ENCODE assay signal across 8 mouse cellular contexts in genomic region chr8:72590198-72590597, GRCm38 (mm10). TPM values are rescaled to one million over a fixed set of nuclear protein-coding genes. Genes with fewer than 3 reads are reported as not detected.
DNase-seq lines count a peak whose midpoint lies in the region; ATAC-seq and TF ChIP-seq lines count a peak whose summit lies in the region.

No protein-coding gene starts in this region.

- WGBS in liver, postnatal 0 days (ENCODE audit: insufficient replicate concordance): 42% methylated on average over 2 of the region's 2 CpGs

- no peak for ATAC-seq in liver, postnatal 0 days

- no peaks in the 10 kb centered on the region for H3K4me1 ChIP-seq in liver, postnatal 0 days (ENCODE audit: insufficient read depth)

- peak; percentile 57 for DNase-seq in adrenal gland, postnatal 10 days
- DNase-seq in adrenal gland, adult 18-20 months (ENCODE audit: low spot score in 2 of 2): no peak
- peak; percentile 63 for DNase-seq in layer of hippocampus, adult 11-12 months (ENCODE audit: low spot score)
- no peak for DNase-seq in layer of hippocampus, adult 9-11 months
- DNase-seq in R1 (ENCODE audit: low read depth, low spot score): peak; percentile 50
- DNase-seq in liver, postnatal 0 days: peak; percentile 57
- DNase-seq in urinary bladder, postnatal 10 days (ENCODE audit: low spot score): no peak
- no peak for DNase-seq in cerebellum, adult 11-12 months

- no peak overlapping the region for H3K9ac ChIP-seq in liver, postnatal 0 days (replicated peaks)

- no peak for TF ChIP-seq EP300 in liver, postnatal 0 days (IDR thresholded peaks at IDR 0.05; ENCODE audit: low read depth)

- no peaks in the 10 kb centered on the region for H3K9me3 ChIP-seq in liver, postnatal 0 days (ENCODE audit: low read length)

- H3K27ac ChIP-seq in liver, postnatal 0 days (ENCODE audit: low read depth): no peak overlapping the region

- no peaks in the 10 kb centered on the region for H3K36me3 ChIP-seq in liver, postnatal 0 days (replicated peaks; ENCODE audit: insufficient read depth, low read length)

- TF ChIP-seq CTCF in liver, postnatal 0 days (IDR thresholded peaks at IDR 0.05; ENCODE audit: low read depth): peak; percentile 71

- H3K4me3 ChIP-seq in liver, postnatal 0 days (ENCODE audit: low read depth, low read length): no peak overlapping the region

- no peaks in the 10 kb centered on the region for H3K27me3 ChIP-seq in liver, postnatal 0 days (ENCODE audit: insufficient read depth, low read length)

- no peak overlapping the region for H3K4me2 ChIP-seq in liver, postnatal 0 days (ENCODE audit: low read depth, low read length)

RNA-seq across cellular contexts. Expression of gene Tmem38a, which starts 18.3 kb away (rescaled TPM):
- total RNA-seq in adrenal gland, postnatal 10 days (2021): 10 to 100 TPM; 25.7 to 71.4 TPM
- 1 to 10 TPM; 7.6 to 7.8 TPM for total RNA-seq in adrenal gland, adult 18-20 months (2021)
- 2.3 and 5.8 TPM in 2 replicates for polyA plus RNA-seq in liver, postnatal 0 days (2015; fragmentation: Nextera tagmentation; extraction: Ambion mirVana)

RNA-seq across cellular contexts. Expression of gene Smim7, which starts 19.3 kb away (rescaled TPM):
- 10 to 100 TPM; 95.5 to 97.2 TPM for total RNA-seq in adrenal gland, postnatal 10 days (2021)
- total RNA-seq in adrenal gland, adult 18-20 months (2021): 100 to 1,000 TPM; 101 to 120 TPM
- 56.1 and 59.3 TPM in 2 replicates for polyA plus RNA-seq in liver, postnatal 0 days (2015; fragmentation: Nextera tagmentation; extraction: Ambion mirVana)

RNA-seq across cellular contexts. Expression of gene Med26, which starts 42.1 kb away (rescaled TPM):
- total RNA-seq in adrenal gland, postnatal 10 days (2021): 10 to 100 TPM; 10.1 to 10.2 TPM
- 10 to 100 TPM in 1 of 2 experiments, 1 to 10 TPM in 1; 9.2 to 10.3 TPM for total RNA-seq in adrenal gland, adult 18-20 months (2021)
- 4.9 TPM in 2 replicates for polyA plus RNA-seq in liver, postnatal 0 days (2015; fragmentation: Nextera tagmentation; extraction: Ambion mirVana)

RNA-seq across cellular contexts. Expression of gene Nwd1, which starts 56.3 kb away (rescaled TPM):
- under 1 TPM; 0.51 to 0.73 TPM for total RNA-seq in adrenal gland, postnatal 10 days (2021)
- total RNA-seq in adrenal gland, adult 18-20 months (2021): under 1 TPM; 0.26 to 0.50 TPM
- polyA plus RNA-seq in liver, postnatal 0 days (2015; fragmentation: Nextera tagmentation; extraction: Ambion mirVana): not detected in 2 replicates

Comparison
In these comparisons a context has a peak if more than half of its experiments do, and no peak if none do; other contexts are left out.
1. DNase-seq: peak in adrenal gland, postnatal 10 days (single experiment), layer of hippocampus, adult 11-12 months (single experiment), R1 (single experiment) and liver, postnatal 0 days (single experiment); none in adrenal gland, adult 18-20 months (0 of 2), layer of hippocampus, adult 9-11 months (single experiment), urinary bladder, postnatal 10 days (single experiment) and cerebellum, adult 11-12 months (single experiment).